Mouse (Mus musculus) small intestine, adult 2 months (tissue): ENCODE results near the gene Bmp6. TPM values are rescaled to one million over a fixed set of nuclear protein-coding genes. Genes with fewer than 3 reads are reported as not detected.
A peak's percentile ranks its signal among the peaks of the same experiment; 100 is the strongest.

Experiments used
- H3K27ac ChIP-seq: fragments of 200-500 bp; 2 replicates; pipeline ENCODE4 v1.5.1; 2012; ENCODE audit warnings: low read depth, low read length, control low read depth, inconsistent platforms; ENCODE audit not compliant: insufficient read depth
- H3K27me3 ChIP-seq: fragments of 200-500 bp; 2 replicates; pipeline ENCODE4 v1.6.1; 2012; ENCODE audit warnings: mild to moderate bottlenecking, moderate library complexity, low read length, inconsistent platforms; ENCODE audit not compliant: control insufficient read depth, insufficient read depth
- H3K36me3 ChIP-seq: fragments of 200-500 bp; 2 replicates; pipeline ENCODE4 v1.6.1; 2012; ENCODE audit warnings: mild to moderate bottlenecking, low read length, control low read depth, inconsistent platforms; ENCODE audit not compliant: control insufficient read depth, insufficient read depth
- H3K4me1 ChIP-seq: fragments of 200-500 bp; 2 replicates; pipeline ENCODE4 v1.6.1; 2012; ENCODE audit warnings: low read length, inconsistent platforms, mixed read lengths; ENCODE audit not compliant: control insufficient read depth, insufficient read depth, insufficient read length
- H3K4me3 ChIP-seq: fragments of 200-500 bp; 2 replicates; pipeline ENCODE4 v1.5.1; 2012; ENCODE audit warnings: low read depth, mild to moderate bottlenecking, control low read depth, inconsistent platforms, low read length, moderate library complexity
- CTCF ChIP-seq: fragments of 200-500 bp; IDR thresholded peaks from 2 replicates; pipeline ENCODE4 v1.5.1; 2012; ENCODE audit warnings: low read depth, mild to moderate bottlenecking, control low read depth, inconsistent platforms, low read length, moderate library complexity, mixed read lengths; ENCODE audit not compliant: insufficient replicate concordance, insufficient read length; ENCODE audit errors: extremely low read depth
- POLR2A ChIP-seq: fragments of 200-500 bp; IDR thresholded peaks from 2 replicates; pipeline ENCODE4 v1.6.1; 2012; ENCODE audit warnings: low read depth, mild to moderate bottlenecking, control low read depth, inconsistent platforms, low read length, moderate library complexity
- WGBS: fragments of 180-500 bp; shearing (Covaris S2); methylation state at CpG from one replicate; pipeline ENCODE4 v1.1.7; 2018; 5-methylcytosine and 5-hydroxymethylcytosine counted together
- polyA plus RNA-seq: library from polyadenylated mRNA; depleted of rRNA; stranded (reverse); fragments of >200 nt; gene quantifications from 2 replicates; pipeline ENCODE4 v1.2.3, GENCODE M21; 2012

Bmp6 gene
- polyA plus RNA-seq, 1 experiment = 5.2 TPM

DNA sequence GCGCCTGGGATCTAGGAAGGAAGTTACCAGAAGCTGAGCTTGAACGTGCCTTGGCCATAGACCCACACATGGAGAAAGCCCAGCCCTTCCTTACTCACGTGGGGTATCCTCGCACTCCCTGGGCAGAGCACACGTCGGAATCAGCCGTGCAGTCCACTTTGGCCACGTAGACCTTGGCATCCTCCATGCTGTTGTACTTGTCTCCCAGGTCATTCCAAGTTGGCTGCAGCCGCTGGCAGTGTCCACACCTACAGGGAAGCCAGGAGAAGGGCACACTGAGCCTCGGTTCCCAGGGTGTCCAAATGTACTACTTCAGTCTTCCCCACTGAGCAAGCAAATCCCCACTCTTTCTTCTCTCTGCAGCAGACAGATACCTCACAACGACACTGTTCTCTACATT is 178.3 kb downstream of the Bmp6 start:
- H3K27ac ChIP-seq = peak overlapping the region; percentile 20
- H3K27me3 ChIP-seq = no peaks in the 10 kb centered on the region
- H3K4me1 ChIP-seq = peaks cover 5% of the 10 kb centered on the region; the same call in 1 of the 2 replicates
- peaks cover 47% of the 10 kb centered on the region for H3K36me3 ChIP-seq
- peak overlapping the region; percentile 19 for H3K4me3 ChIP-seq
- 89% methylated on average over 11 of the region's 11 CpGs for WGBS
- TF ChIP-seq CTCF (no peak), POLR2A (no peak)

DNA sequence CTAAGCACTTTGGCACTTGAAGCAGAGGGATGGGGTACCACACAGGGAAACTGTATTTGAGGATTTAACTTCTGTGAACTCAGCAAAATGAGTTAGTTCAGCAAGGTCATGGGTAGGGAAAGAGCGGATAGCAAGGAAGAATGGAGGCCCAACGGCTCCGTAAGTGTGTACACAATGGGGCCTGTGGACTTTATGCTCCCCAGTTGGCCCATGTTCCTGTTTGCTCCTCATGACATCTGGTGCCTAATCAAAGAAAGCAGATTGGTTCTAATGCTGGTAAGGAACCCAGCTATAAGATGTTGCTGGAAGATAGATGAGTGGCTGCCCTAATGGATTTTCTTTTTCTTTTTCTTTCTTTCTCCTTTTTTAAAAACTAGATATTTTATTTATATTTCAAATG is 180.4 kb downstream of the Bmp6 start:
- TF ChIP-seq CTCF (no peak), POLR2A (no peak)
- peak overlapping the region; percentile 49 for H3K27ac ChIP-seq
- 28% methylated on average over 3 of the region's 3 CpGs for WGBS
- peaks cover 29% of the 10 kb centered on the region for H3K36me3 ChIP-seq
- H3K27me3 ChIP-seq = no peaks in the 10 kb centered on the region
- no peak overlapping the region; the same call in 1 of the 2 replicates for H3K4me3 ChIP-seq
- H3K4me1 ChIP-seq = peaks cover 9% of the 10 kb centered on the region; the same call in 1 of the 2 replicates

- peaks cover 22% of the 10 kb centered on the region for H3K36me3 ChIP-seq
- peak overlapping the region; percentile 9; the same call in 1 of the 2 replicates for H3K4me3 ChIP-seq
- H3K27me3 ChIP-seq = no peaks in the 10 kb centered on the region
- no peak for TF ChIP-seq POLR2A
- no peak for TF ChIP-seq CTCF
- H3K27ac ChIP-seq = peak overlapping the region; percentile 32
- WGBS = 23% methylated on average over 2 of the region's 2 CpGs
- H3K4me1 ChIP-seq = peaks cover 9% of the 10 kb centered on the region; the same call in 1 of the 2 replicates
Measured at GRCm38 (mm10) chr13:38526116-38526515, 181.2 kb downstream of the Bmp6 start.

DNA sequence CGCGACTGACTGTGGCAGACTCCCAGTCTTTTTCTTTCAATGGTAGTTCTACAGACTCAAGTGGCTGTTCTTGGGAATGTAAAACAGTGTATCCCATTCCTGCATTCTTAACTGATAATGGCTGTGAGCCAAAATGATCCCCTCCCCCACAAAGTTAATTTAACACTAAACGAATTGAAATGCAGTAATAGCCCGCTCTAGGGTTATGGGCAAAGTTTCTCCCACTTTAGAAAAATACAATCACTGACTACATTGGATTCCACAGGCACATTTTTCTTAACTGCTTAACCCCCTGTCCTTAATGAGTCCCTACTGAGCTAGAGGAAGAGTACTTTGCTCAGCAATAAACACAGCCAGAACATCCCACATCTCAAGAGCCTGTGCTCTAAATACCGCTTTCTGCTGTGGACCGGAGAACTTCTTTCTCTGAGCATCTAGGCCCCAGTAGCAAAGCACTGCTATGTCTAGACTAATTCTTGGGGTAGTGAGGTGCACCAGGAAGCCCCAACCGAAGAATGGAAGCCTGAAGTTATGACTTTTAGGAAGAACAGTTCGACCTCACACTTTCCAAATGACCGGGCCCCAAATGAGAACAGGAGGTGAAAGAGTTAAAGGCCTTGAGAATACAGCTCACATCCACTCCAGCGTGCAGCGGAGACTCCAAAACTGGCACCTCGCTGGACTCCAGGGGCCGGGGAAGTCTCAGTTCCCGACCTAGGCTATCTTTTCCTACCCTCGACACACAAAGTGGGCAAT is 182.3 kb downstream of the Bmp6 start:
- Histone ChIP-seq H3K27ac (peak overlapping the region; percentile 56), H3K36me3 (peaks cover 11% of the 10 kb centered on the region), H3K4me1 (peaks cover 9% of the 10 kb centered on the region; the same call in 1 of the 2 replicates), H3K27me3 (no peaks in the 10 kb centered on the region), H3K4me3 (peak overlapping the region; percentile 81)
- TF ChIP-seq CTCF = no peak
- no peak for TF ChIP-seq POLR2A
- WGBS = 6% methylated on average over 15 of the region's 15 CpGs

DNA sequence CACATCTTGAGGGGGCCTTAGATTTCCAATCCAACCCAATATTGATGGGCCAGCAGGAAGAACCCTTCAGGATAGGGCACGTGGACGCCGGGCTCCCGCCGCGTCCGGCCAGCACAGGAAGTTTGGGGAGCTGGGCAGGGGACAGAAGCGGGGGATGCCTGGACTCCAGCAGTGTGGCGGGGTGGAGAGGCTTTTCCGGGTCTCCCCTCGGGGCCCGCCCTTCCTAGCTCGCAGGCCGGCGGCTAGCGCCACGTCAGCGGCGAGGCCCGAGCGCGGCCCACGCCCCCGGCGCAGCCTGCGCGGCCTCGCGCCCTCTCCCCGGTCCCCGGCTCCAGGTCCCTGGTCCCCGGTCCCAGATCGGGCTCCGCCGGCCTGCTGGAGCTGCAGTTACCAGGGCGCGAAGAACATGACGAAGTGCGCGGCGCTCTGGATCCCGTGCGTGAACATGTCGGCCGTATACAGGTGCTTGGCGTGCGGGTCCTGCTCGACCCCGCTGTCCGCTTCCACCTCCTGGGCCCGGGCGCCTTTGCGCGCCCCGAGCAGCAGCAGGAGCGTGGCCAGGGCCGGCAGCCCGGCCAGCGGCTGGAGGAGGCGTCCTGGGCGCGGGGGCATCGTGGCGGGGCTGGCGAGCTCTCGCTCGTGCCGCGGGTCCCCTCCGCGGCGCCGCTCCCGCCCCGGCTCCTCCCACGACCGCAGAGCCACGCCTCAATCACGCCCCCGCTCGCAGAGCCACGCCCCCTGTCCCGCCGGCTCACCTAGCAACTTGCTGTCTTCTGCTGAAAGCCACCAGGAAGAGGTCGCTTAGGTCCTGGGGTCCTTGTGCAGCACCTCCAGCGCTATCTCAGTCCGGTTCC is 183.1 kb downstream of the Bmp6 start:
- H3K36me3 ChIP-seq = peaks cover 5% of the 10 kb centered on the region; the same call in 1 of the 2 replicates
- under 1% methylated on average over 87 of the region's 87 CpGs for WGBS
- no peaks in the 10 kb centered on the region for H3K27me3 ChIP-seq
- peak overlapping the region; percentile 56 for H3K27ac ChIP-seq
- H3K4me3 ChIP-seq = peak overlapping the region; percentile 81
- TF ChIP-seq POLR2A = peak; percentile 41
- TF ChIP-seq CTCF = no peak
- peaks cover 9% of the 10 kb centered on the region; the same call in 1 of the 2 replicates for H3K4me1 ChIP-seq

DNA sequence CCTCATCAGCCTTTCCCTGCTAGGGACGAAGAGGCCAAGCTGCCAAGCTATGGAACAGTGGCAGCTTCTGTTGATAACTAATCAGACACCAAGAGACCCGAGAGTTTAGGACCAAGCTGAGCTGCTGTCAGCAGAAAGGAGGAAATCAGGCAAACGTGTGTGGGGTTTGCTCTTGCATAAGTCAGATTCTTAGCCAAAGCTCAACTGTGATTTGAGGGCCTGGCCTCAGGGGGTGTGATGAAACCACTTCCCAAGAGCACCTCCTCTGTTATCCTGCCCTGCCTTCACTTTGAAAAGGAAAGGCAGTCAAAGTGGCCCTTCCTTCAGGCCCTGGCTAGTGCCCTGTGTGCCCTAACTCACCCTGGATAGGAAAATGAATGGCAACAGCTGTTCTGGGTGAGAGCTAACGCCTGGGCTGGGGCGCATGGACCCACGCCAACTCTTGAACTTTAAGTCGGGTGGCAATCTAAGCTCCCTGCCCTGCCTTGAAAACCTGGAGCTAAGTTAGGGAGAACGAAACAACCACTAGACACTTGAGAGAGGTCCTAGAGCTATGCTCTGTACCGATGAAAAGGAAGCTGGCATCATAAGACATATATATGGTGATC is 183.9 kb downstream of the Bmp6 start, which contains the start of gene Txndc5:
Txndc5 (minus strand) TSS at position 138 of the 608 bp plus-strand sequence.
- Histone ChIP-seq H3K4me3 (peak within 1 kb of the TSS; percentile 81), H3K27ac (peak within 1 kb of the TSS; percentile 56), H3K36me3 (no peaks in the 10 kb centered on the region), H3K4me1 (peaks cover 9% of the 10 kb centered on the region; the same call in 1 of the 2 replicates), H3K27me3 (no peaks in the 10 kb centered on the region)
- 22% methylated on average over 9 of the region's 9 CpGs for WGBS
- TF ChIP-seq CTCF (no peak), POLR2A (no peak)
